Mouse (Mus musculus): ENCODE measurements around the gene Pcsk1n.

- TF ChIP-seq CTCF (IDR thresholded peaks at IDR 0.05; ENCODE audit: control insufficient read depth, insufficient read depth, insufficient read length) (no peak), FOSL1 (IDR thresholded peaks at IDR 0.05; ENCODE audit: insufficient read depth, low read length, poor library complexity, severe bottlenecking) (no peak), MAX (IDR thresholded peaks at IDR 0.05) (no peak)
These were observed 41.1 kb upstream of the Pcsk1n start for GRCm38 (mm10) chrX:7878495-7878894.

Data from C2C12 (cell line).